Mouse (Mus musculus) stomach, embryonic 16.5 days (tissue): ENCODE measurements around the gene Tmbim4. TPM values are rescaled to one million over a fixed set of nuclear protein-coding genes. Genes with fewer than 3 reads are reported as not detected.

ENCODE experiments used
- ATAC-seq: fragments of 200-750 bp; cut with Nextera tagmentation; 2 replicates; pipeline ENCODE4 v1.8.0; 2017; ENCODE audit warnings: moderate number of reproducible peaks, moderate TSS enrichment; ENCODE audit not compliant: insufficient read depth, low FRiP score
- H3K27ac ChIP-seq: fragments of 300-500 bp; sonication (generic); 2 replicates; pipeline ENCODE4 v1.5.1; 2014; ENCODE audit warnings: low read length
- H3K27me3 ChIP-seq: fragments of 300-500 bp; sonication (generic); 2 replicates; pipeline ENCODE4 v1.6.1; 2014; ENCODE audit warnings: low read length, control low read depth, mixed read lengths; ENCODE audit not compliant: control insufficient read depth, insufficient read depth
- H3K36me3 ChIP-seq: fragments of 300-500 bp; sonication (generic); 2 replicates; pipeline ENCODE4 v1.6.1; 2014; ENCODE audit warnings: low read length; ENCODE audit not compliant: control insufficient read depth, insufficient read depth
- H3K4me1 ChIP-seq: fragments of 300-500 bp; sonication (generic); 2 replicates; pipeline ENCODE4 v1.6.1; 2014; ENCODE audit warnings: low read length, control low read depth, mixed read lengths; ENCODE audit not compliant: control insufficient read depth, insufficient read depth
- H3K4me2 ChIP-seq: fragments of 300-500 bp; sonication (generic); 2 replicates; pipeline ENCODE4 v1.6.1; 2014; ENCODE audit warnings: low read depth, low read length, mixed read lengths
- H3K4me3 ChIP-seq: fragments of 300-500 bp; sonication (generic); replicated peaks from 2 replicates; pipeline ENCODE4 v1.5.1; 2014; ENCODE audit warnings: mild to moderate bottlenecking, low read length
- H3K9ac ChIP-seq: fragments of 300-500 bp; sonication (generic); 2 replicates; pipeline ENCODE4 v1.6.1; 2014; ENCODE audit warnings: low read length
- H3K9me3 ChIP-seq: fragments of 300-500 bp; sonication (generic); replicated peaks from 2 replicates; pipeline ENCODE4 v1.6.1; 2016; ENCODE audit warnings: low read length, control low read depth; ENCODE audit not compliant: control insufficient read depth
- WGBS: fragments of 180-500 bp; shearing (Covaris S2); extraction: QIAGEN DNeasy Blood & Tissue Kit; methylation state at CpG from one replicate; pipeline ENCODE4 v1.1.7; 2014; 5-methylcytosine and 5-hydroxymethylcytosine counted together
- polyA plus RNA-seq: library from polyadenylated mRNA; unstranded; fragments of >200 nt; fragmentation: Nextera tagmentation; extraction: Ambion mirVana; gene quantifications from 2 replicates; pipeline ENCODE4 v1.2.1, GENCODE M21; 2015

Tmbim4 gene
- 126 and 145 TPM in 2 replicates for polyA plus RNA-seq

- H3K27ac ChIP-seq = peak within 1 kb of the TSS; percentile 5; the same call in 1 of the 2 replicates
- H3K27me3 ChIP-seq = peaks cover 5% of the 10 kb centered on the region; the same call in 1 of the 2 replicates
- peak within 1 kb of the TSS; percentile 68 for H3K9ac ChIP-seq
- no peaks in the 10 kb centered on the region for H3K36me3 ChIP-seq
- H3K4me3 ChIP-seq = peak within 1 kb of the TSS; percentile 61
- H3K4me2 ChIP-seq = peak within 1 kb of the TSS; percentile 76
- H3K9me3 ChIP-seq = no peaks in the 10 kb centered on the region
- peak; percentile 66; the same call in 1 of the 2 replicates for ATAC-seq
- 1% methylated on average over 65 of the region's 65 CpGs for WGBS
- no peaks in the 10 kb centered on the region for H3K4me1 ChIP-seq
Observed at GRCm38 (mm10) chr10:120201131-120201921, at the start of gene Tmbim4. Gene Tmbim4 (plus strand): TSS chr10:120201590.

- H3K27ac ChIP-seq = no peak overlapping the region
- H3K4me1 ChIP-seq = no peaks in the 10 kb centered on the region
- H3K9me3 ChIP-seq = no peaks in the 10 kb centered on the region
- no peak for ATAC-seq
- WGBS = 92% methylated on average over 7 of the region's 7 CpGs
- H3K4me2 ChIP-seq = no peak overlapping the region
- H3K27me3 ChIP-seq = no peaks in the 10 kb centered on the region
- no peak overlapping the region for H3K4me3 ChIP-seq
- H3K36me3 ChIP-seq = no peaks in the 10 kb centered on the region
- no peak overlapping the region for H3K9ac ChIP-seq
Observed at GRCm38 (mm10) chr10:120151672-120152071, 49.7 kb upstream of the Tmbim4 start.

GRCm38 (mm10) chr10:120153911-120154310, 47.5 kb upstream of the Tmbim4 start:
- ATAC-seq = no peak
- Histone ChIP-seq H3K9ac (no peak overlapping the region), H3K36me3 (no peaks in the 10 kb centered on the region), H3K27ac (no peak overlapping the region), H3K9me3 (no peaks in the 10 kb centered on the region), H3K27me3 (no peaks in the 10 kb centered on the region), H3K4me1 (no peaks in the 10 kb centered on the region), H3K4me3 (no peak overlapping the region), H3K4me2 (no peak overlapping the region)
- WGBS = 83% methylated on average over 2 of the region's 2 CpGs

GRCm38 (mm10) chr10:120160533-120160932, 40.9 kb upstream of the Tmbim4 start:
- Histone ChIP-seq H3K4me2 (no peak overlapping the region), H3K27me3 (no peaks in the 10 kb centered on the region), H3K4me1 (no peaks in the 10 kb centered on the region), H3K36me3 (no peaks in the 10 kb centered on the region), H3K4me3 (no peak overlapping the region), H3K9ac (no peak overlapping the region), H3K9me3 (no peaks in the 10 kb centered on the region), H3K27ac (no peak overlapping the region)
- ATAC-seq = no peak
- WGBS = 78% methylated on average over 9 of the region's 9 CpGs

- no peak for ATAC-seq
- Histone ChIP-seq H3K4me1 (no peaks in the 10 kb centered on the region), H3K4me2 (no peak overlapping the region), H3K9ac (no peak overlapping the region), H3K27me3 (no peaks in the 10 kb centered on the region), H3K27ac (no peak overlapping the region), H3K4me3 (no peak overlapping the region), H3K9me3 (no peaks in the 10 kb centered on the region), H3K36me3 (no peaks in the 10 kb centered on the region)
- WGBS = 78% methylated on average over 10 of the region's 10 CpGs
Observed at GRCm38 (mm10) chr10:120162840-120163239, 38.5 kb upstream of the Tmbim4 start.

- no peak for ATAC-seq
- Histone ChIP-seq H3K4me1 (no peaks in the 10 kb centered on the region), H3K4me2 (no peak overlapping the region), H3K9me3 (no peaks in the 10 kb centered on the region), H3K4me3 (no peak overlapping the region), H3K9ac (no peak overlapping the region), H3K27ac (no peak overlapping the region), H3K36me3 (no peaks in the 10 kb centered on the region), H3K27me3 (no peaks in the 10 kb centered on the region)
- 80% methylated on average over 7 of the region's 7 CpGs for whole genome bisulfite sequencing
Observed at GRCm38 (mm10) chr10:120163490-120163889, 37.9 kb upstream of the Tmbim4 start.

GRCm38 (mm10) chr10:120164931-120165792, 36.2 kb upstream of the Tmbim4 start:
- no peak overlapping the region for H3K27ac ChIP-seq
- no peaks in the 10 kb centered on the region for H3K9me3 ChIP-seq
- no peaks in the 10 kb centered on the region for H3K4me1 ChIP-seq
- no peaks in the 10 kb centered on the region for H3K36me3 ChIP-seq
- no peak overlapping the region for H3K4me2 ChIP-seq
- no peak overlapping the region for H3K4me3 ChIP-seq
- WGBS = 85% methylated on average over 19 of the region's 19 CpGs
- H3K27me3 ChIP-seq = no peaks in the 10 kb centered on the region
- H3K9ac ChIP-seq = no peak overlapping the region
- no peak for ATAC-seq

- no peak for ATAC-seq
- H3K27ac ChIP-seq = no peak overlapping the region
- no peaks in the 10 kb centered on the region for H3K9me3 ChIP-seq
- no peak overlapping the region for H3K4me3 ChIP-seq
- no peaks in the 10 kb centered on the region for H3K36me3 ChIP-seq
- WGBS = 87% methylated on average over 17 of the region's 17 CpGs
- no peaks in the 10 kb centered on the region for H3K4me1 ChIP-seq
- H3K4me2 ChIP-seq = no peak overlapping the region
- H3K9ac ChIP-seq = no peak overlapping the region
- H3K27me3 ChIP-seq = no peaks in the 10 kb centered on the region
Observed at GRCm38 (mm10) chr10:120165793-120166503, 35.4 kb upstream of the Tmbim4 start.
